Mouse (Mus musculus) liver, embryonic 15.5 days (tissue): ENCODE results near the gene Gm20388. TPM values are rescaled to one million over a fixed set of nuclear protein-coding genes. Genes with fewer than 3 reads are reported as not detected.
"Not testable (repeated sequence)": the region's sequence is repeated elsewhere in the genome, so short reads cannot be mapped to it uniquely, and the experiment has no call there.

Experiments used
- ATAC-seq: fragments of 200-750 bp; cut with Nextera tagmentation; 2 replicates; pipeline ENCODE4 v1.8.0; 2017; ENCODE audit warnings: moderate number of reproducible peaks, mild to moderate bottlenecking, moderate library complexity; ENCODE audit not compliant: insufficient read depth
- H3K27ac ChIP-seq: fragments of 300-500 bp; sonication (generic); replicated peaks from 2 replicates; pipeline ENCODE4 v1.5.1; 2015; ENCODE audit warnings: mild to moderate bottlenecking, inconsistent platforms
- H3K27me3 ChIP-seq: fragments of 300-500 bp; sonication (generic); 2 replicates; pipeline ENCODE4 v1.6.1; 2015; ENCODE audit warnings: mild to moderate bottlenecking, inconsistent platforms
- H3K36me3 ChIP-seq: fragments of 300-500 bp; sonication (generic); replicated peaks from 2 replicates; pipeline ENCODE4 v1.6.1; 2015; ENCODE audit warnings: moderate library complexity, mild to moderate bottlenecking, inconsistent platforms
- H3K4me1 ChIP-seq: fragments of 300-500 bp; sonication (generic); replicated peaks from 2 replicates; pipeline ENCODE4 v1.6.1; 2015; ENCODE audit warnings: inconsistent platforms
- H3K4me2 ChIP-seq: fragments of 300-500 bp; sonication (generic); 2 replicates; pipeline ENCODE4 v1.6.1; 2015; ENCODE audit warnings: moderate library complexity, mild to moderate bottlenecking, inconsistent platforms
- H3K4me3 ChIP-seq: fragments of 300-500 bp; sonication (generic); replicated peaks from 2 replicates; pipeline ENCODE4 v1.5.1; 2015; ENCODE audit warnings: mild to moderate bottlenecking, inconsistent platforms
- H3K9ac ChIP-seq: fragments of 300-500 bp; sonication (generic); 2 replicates; pipeline ENCODE4 v1.6.1; 2015; ENCODE audit warnings: moderate library complexity, mild to moderate bottlenecking, inconsistent platforms
- H3K9me3 ChIP-seq: fragments of 300-500 bp; sonication (generic); replicated peaks from 2 replicates; pipeline ENCODE4 v1.6.1; 2016; ENCODE audit warnings: inconsistent platforms
- WGBS: fragments of 180-500 bp; shearing (Covaris S2); methylation state at CpG from one replicate; pipeline ENCODE4 v1.1.7; 2015; ENCODE audit warnings: mixed read lengths; ENCODE audit not compliant: insufficient replicate concordance; 5-methylcytosine and 5-hydroxymethylcytosine counted together
- polyA plus RNA-seq: library from polyadenylated mRNA; unstranded; fragments of >200 nt; fragmentation: Nextera tagmentation; extraction: Ambion mirVana; gene quantifications from 2 replicates; pipeline ENCODE4 v1.2.1, GENCODE M21; 2015

The Gm20388 gene
- polyA plus RNA-seq, 1 experiment from 2014 or later, result not detected

DNA sequence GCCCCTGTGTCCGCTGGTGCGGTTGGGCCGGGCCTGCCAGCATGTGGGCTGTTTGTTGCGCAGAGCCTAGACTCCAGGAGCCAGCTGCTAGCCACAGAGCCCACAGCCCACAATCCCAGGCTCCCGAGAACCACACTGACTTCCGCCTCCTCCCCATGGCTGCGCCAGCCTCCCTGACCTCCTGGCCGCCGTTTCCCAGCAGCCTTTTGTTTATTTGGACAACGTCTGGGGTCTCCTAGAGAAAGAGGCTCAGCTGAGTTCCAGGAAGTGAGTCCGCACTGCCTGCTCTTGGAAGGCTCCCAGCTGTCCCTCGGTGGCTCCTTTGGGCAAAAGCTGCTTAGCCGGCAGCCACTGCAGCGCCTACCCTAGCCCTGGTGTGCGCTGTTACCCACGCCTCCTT is 1754.7 kb downstream of the Gm20388 start:
- Histone ChIP-seq H3K4me1 (no peaks in the 10 kb centered on the region), H3K9me3 (no peaks in the 10 kb centered on the region), H3K27ac (no peak overlapping the region), H3K9ac (no peak overlapping the region), H3K4me2 (peak overlapping the region; percentile 47), H3K27me3 (peaks cover 34% of the 10 kb centered on the region; the same call in 1 of the 2 replicates), H3K36me3 (no peaks in the 10 kb centered on the region), H3K4me3 (peak overlapping the region; percentile 15; the same call in 1 of the 2 replicates)
- peak; percentile 25; the same call in 1 of the 2 replicates for ATAC-seq
- WGBS, result 2% methylated on average over 16 of the region's 16 CpGs

DNA sequence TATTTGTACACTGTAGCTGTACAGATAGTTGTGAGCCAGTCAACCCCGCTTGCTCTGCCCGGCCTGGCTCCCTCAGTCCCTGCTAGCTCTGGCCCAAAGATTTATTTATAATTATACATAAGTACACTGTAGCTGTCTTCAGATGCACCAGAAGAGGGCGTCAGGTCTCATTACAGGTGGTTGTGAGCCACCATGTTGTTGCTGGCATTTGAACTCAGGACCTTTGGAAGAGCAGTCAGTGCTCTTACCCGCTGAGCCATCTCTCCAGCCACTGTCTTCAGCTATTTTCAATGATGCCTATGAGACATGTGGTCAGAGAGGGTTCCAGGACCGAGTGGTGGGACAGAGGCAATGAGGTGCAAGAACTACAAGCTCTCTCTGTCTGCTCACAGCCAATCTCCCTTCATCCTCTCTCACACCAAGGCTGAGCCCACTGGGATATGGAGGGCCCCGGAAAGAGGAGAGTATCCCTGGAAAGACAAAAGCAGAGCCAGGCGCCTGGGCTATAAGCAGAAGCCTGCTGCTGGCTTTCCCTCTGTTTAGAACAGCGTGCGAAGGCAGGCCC is 1757.4 kb downstream of the Gm20388 start:
- not testable (repeated sequence) for H3K27ac ChIP-seq, ATAC-seq
- WGBS, result 53% methylated on average over 9 of the region's 9 CpGs

DNA sequence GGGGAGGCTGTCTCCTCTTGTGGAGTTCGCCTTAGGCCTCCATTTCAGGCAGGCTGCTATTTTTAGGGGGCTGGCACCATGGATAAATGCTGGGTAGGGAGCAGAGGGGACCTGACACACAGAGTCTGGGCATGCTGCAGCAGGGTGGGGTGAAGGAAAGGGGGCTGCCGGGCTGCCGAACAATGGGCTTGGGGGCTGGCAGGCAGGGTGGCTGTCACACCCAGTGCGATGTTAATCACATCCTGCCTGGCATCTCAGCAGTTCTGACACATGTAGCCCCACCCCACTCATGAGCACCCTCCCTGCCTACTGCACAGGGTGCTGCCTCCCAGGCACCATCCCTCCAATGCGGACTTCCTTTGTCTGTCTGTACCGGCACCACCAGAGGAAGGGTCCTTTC is 1757.9 kb downstream of the Gm20388 start:
- Histone ChIP-seq H3K27me3 (peaks cover 39% of the 10 kb centered on the region), H3K4me2 (no peak overlapping the region), H3K36me3 (no peaks in the 10 kb centered on the region), H3K9me3 (no peaks in the 10 kb centered on the region), H3K27ac (no peak overlapping the region), H3K9ac (no peak overlapping the region), H3K4me1 (no peaks in the 10 kb centered on the region), H3K4me3 (no peak overlapping the region)
- WGBS, result 18% methylated on average over 6 of the region's 6 CpGs
- ATAC-seq, result no peak

More for the DNA sequence above, 1757.4 kb downstream of the Gm20388 start:
- H3K27me3 ChIP-seq, result peaks cover 39% of the 10 kb centered on the region
- H3K4me2 ChIP-seq, H3K36me3 ChIP-seq, H3K4me3 ChIP-seq, H3K9me3 ChIP-seq, H3K9ac ChIP-seq, H3K4me1 ChIP-seq: not testable (repeated sequence)

DNA sequence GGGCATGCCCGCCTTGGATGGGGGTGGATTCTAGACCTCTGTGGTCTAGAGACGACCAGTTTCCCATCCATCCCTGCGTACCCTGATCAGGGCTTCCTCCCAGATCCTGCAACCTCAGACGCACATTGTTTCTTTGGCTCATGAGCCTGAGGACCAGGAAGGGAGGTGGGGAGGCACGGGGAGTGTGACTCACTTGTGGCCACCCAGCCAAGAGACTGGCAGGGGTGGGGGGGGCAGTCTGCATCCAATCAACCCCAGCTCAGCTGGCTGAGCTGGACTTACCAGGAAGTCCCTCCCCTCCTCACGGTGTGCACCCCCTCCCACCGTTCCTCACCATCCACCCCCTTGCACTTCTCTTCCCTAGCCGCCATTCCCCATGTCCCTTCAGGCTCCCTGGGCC is 1758.6 kb downstream of the Gm20388 start:
- Histone ChIP-seq H3K27ac (no peak overlapping the region), H3K36me3 (no peaks in the 10 kb centered on the region), H3K4me2 (no peak overlapping the region), H3K4me3 (no peak overlapping the region), H3K4me1 (no peaks in the 10 kb centered on the region), H3K9me3 (no peaks in the 10 kb centered on the region), H3K9ac (no peak overlapping the region), H3K27me3 (peaks cover 37% of the 10 kb centered on the region)
- WGBS, result 9% methylated on average over 8 of the region's 8 CpGs
- ATAC-seq, result no peak

DNA sequence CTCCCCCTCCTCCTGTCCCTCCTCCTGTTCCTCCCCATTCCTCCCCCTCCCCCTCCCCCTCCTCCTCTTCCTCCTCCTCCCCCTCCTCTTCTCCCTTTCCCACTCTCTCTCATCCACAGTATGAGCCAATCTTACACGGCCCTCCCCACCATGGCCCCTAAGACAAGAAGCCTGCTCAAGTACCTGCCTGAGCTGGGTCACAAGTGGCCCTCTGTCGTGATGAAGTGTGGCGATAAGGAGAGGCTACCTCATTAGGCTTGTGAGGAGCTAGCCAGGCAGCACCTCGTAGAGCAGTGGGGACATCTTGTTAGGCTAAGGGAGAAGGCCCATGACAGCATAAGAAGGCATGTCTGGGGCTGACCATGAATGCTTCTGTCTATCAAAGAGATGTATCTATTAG is 1762.5 kb downstream of the Gm20388 start:
- no peak for ATAC-seq
- Histone ChIP-seq H3K27me3 (peaks cover 22% of the 10 kb centered on the region), H3K9ac (no peak overlapping the region), H3K36me3 (no peaks in the 10 kb centered on the region), H3K4me3 (no peak overlapping the region), H3K4me2 (no peak overlapping the region), H3K9me3 (no peaks in the 10 kb centered on the region), H3K4me1 (no peaks in the 10 kb centered on the region), H3K27ac (no peak overlapping the region)
- 27% methylated on average over 4 of the region's 4 CpGs for WGBS

DNA sequence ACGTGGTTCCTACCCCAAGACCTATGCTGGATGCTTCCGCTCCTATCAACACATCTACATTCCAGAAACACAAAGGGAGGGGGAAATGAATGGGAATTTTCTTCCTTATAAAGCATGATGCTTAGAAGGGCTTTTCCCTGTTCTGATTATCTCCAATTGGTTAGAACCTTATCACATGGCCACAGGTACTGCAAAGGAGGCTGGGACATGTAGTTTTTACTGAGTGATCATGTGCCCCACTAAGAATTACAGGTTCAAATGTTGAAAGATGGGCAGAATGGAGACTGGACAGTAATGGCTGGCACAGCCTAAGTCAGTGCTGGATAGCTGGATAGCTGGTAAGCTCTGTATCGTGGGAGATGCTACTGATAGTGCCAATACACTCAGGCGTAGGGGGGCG is 1763.3 kb downstream of the Gm20388 start:
- no peak for ATAC-seq
- no peaks in the 10 kb centered on the region for H3K4me1 ChIP-seq
- H3K9ac ChIP-seq, result no peak overlapping the region
- H3K4me3 ChIP-seq, result no peak overlapping the region
- 50% methylated on average over 5 of the region's 5 CpGs for WGBS
- peaks cover 14% of the 10 kb centered on the region for H3K27me3 ChIP-seq
- no peaks in the 10 kb centered on the region for H3K36me3 ChIP-seq
- no peak overlapping the region for H3K4me2 ChIP-seq
- no peak overlapping the region for H3K27ac ChIP-seq
- H3K9me3 ChIP-seq, result no peaks in the 10 kb centered on the region

DNA sequence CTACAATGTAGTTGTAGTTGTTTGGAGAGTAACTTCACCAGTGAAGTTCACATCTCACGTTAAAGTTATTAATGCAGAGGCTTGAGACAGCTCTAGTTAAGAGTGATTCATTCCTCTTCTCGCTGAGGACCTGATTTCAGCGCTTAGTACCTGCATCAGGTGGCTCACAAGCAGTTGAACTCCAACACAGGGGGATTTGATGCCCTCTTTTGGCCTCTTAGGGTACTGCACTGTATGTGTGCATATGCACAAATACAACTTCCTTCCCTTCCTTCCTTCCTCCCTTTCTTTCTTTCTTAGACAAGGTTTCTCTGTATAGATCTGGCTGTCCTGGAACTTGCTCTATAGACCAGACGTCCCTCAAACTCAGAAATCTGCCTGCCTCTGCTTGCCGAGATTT is 1763.9 kb downstream of the Gm20388 start:
- no peaks in the 10 kb centered on the region for H3K36me3 ChIP-seq
- no peak overlapping the region for H3K4me3 ChIP-seq
- H3K4me2 ChIP-seq, result no peak overlapping the region
- H3K27me3 ChIP-seq, result peaks cover 8% of the 10 kb centered on the region; the same call in 1 of the 2 replicates
- ATAC-seq, result no peak
- no peaks in the 10 kb centered on the region for H3K4me1 ChIP-seq
- WGBS, result 35% methylated on average over 5 of the region's 5 CpGs
- H3K27ac ChIP-seq, result no peak overlapping the region
- H3K9ac ChIP-seq, result no peak overlapping the region
- no peaks in the 10 kb centered on the region for H3K9me3 ChIP-seq

DNA sequence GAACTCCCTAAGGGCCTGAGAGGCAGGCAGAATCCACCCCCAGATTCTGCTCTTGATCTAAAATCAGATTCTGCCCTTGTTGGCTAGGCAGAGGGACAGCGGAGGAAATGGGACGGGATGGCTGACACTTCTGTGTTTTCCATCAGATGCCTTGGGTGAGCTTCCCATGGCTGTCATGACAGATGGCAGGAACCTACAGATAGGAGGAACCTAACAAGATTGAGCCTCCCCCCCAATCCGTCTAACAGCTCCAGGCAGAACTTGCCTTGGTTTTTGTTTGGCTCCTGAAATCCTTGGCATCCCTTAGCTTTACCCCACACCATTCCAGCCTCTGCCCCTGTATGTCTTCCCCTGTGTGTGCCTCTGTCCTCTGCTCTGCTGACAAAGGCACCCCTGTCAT is 1764.5 kb downstream of the Gm20388 start:
- Histone ChIP-seq H3K4me2 (no peak overlapping the region), H3K4me1 (no peaks in the 10 kb centered on the region), H3K4me3 (no peak overlapping the region), H3K27me3 (peaks cover 6% of the 10 kb centered on the region; the same call in 1 of the 2 replicates), H3K9ac (no peak overlapping the region), H3K27ac (no peak overlapping the region), H3K36me3 (no peaks in the 10 kb centered on the region), H3K9me3 (no peaks in the 10 kb centered on the region)
- 55% methylated on average over 3 of the region's 3 CpGs for WGBS
- ATAC-seq, result no peak

DNA sequence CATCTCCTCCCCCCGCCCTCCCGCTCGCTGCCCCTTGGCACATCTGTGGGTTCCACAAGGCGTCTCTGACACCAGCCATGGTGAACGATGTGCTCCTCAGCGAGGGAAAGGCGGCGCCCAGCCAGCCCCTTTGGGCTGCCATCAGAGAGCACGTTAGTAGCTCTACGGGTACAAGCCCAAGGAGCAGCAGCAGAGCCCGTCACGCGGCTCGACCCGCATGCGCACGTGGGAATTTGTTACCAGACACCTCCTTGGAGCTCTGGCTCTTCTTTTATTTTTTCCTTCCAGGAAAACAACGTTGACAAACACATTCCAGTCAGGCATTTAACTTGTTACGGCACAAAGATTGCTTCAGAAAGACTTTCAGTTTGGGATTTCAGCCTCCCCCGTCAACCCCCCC is 1765.1 kb downstream of the Gm20388 start:
- no peak overlapping the region for H3K4me3 ChIP-seq
- H3K27me3 ChIP-seq, result peaks cover 6% of the 10 kb centered on the region; the same call in 1 of the 2 replicates
- no peak overlapping the region for H3K4me2 ChIP-seq
- H3K36me3 ChIP-seq, result no peaks in the 10 kb centered on the region
- H3K4me1 ChIP-seq, result no peaks in the 10 kb centered on the region
- WGBS, result 48% methylated on average over 20 of the region's 20 CpGs
- no peak for ATAC-seq
- H3K9me3 ChIP-seq, result no peaks in the 10 kb centered on the region
- H3K9ac ChIP-seq, result no peak overlapping the region
- no peak overlapping the region for H3K27ac ChIP-seq

DNA sequence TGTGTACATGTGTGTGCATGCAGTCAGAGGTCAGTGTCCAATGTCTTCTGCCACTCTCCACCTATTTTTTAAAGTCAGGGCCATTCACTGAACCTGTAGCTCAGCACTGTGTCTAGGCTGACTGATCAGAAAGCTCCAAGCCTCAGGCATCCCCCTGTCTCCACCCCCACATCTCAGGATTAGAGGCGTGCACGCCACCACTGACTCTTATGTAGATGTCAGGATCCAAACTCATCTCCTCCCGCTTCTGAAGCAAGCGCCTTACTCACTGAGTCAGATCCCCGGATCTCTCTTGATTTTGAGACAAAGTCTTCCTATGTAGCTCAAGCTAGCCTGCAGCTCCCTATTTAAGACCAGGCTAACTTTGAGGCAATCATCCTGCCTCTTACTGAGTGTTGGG is 1768.1 kb downstream of the Gm20388 start:
- 61% methylated on average over 5 of the region's 5 CpGs for WGBS
- H3K27me3 ChIP-seq, result no peaks in the 10 kb centered on the region
- no peaks in the 10 kb centered on the region for H3K36me3 ChIP-seq
- no peak for ATAC-seq
- H3K9ac ChIP-seq, result no peak overlapping the region
- no peaks in the 10 kb centered on the region for H3K9me3 ChIP-seq
- H3K27ac ChIP-seq, result no peak overlapping the region
- no peak overlapping the region for H3K4me3 ChIP-seq
- no peaks in the 10 kb centered on the region for H3K4me1 ChIP-seq
- no peak overlapping the region for H3K4me2 ChIP-seq

DNA sequence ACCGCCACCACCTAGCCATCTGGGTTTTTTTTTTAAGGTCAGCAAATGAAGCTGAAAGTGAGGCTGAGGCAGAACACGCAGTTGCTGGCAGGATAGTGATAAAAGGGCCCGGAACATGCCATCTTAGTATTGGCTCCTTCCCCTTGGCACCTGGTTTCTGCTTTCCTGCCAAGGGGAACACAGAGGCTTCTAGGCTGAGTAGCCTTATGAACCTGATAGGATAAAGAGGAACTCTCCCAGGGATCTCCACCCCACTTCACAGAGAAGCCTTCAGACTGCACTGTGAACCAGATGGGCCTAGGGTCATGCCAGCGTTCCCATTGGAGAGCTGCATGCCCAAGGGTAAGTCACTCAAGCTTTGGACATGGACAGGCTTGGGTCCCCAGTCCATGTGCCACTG is 1770.3 kb downstream of the Gm20388 start:
- Histone ChIP-seq H3K27ac (no peak overlapping the region), H3K4me2 (no peak overlapping the region), H3K9me3 (no peaks in the 10 kb centered on the region), H3K36me3 (no peaks in the 10 kb centered on the region), H3K4me3 (no peak overlapping the region), H3K9ac (no peak overlapping the region), H3K27me3 (no peaks in the 10 kb centered on the region), H3K4me1 (no peaks in the 10 kb centered on the region)
- ATAC-seq, result no peak
- WGBS, result 64% methylated on average over 4 of the region's 4 CpGs

DNA sequence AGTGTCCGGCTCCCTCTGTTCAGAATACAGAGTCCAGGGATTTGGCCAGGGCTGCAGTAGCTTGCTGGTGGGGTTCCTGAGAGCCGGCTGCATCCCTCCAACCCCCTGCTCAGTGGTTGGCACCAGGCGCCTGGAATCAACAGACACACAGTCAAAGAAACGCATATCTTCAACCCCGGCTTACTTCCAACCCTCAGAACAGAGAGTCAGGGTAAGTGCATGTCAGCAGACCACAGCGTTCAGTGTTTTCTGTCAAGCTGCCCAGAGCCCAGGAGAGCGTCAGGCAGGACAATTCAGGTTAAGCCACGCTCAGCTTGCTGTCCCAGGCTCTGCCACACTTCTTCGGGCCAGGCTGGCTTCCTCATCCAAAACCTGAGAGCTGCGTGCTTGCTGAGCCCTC is 1770.8 kb downstream of the Gm20388 start:
- H3K9me3 ChIP-seq, result no peaks in the 10 kb centered on the region
- no peak for ATAC-seq
- H3K4me2 ChIP-seq, result no peak overlapping the region
- no peak overlapping the region for H3K4me3 ChIP-seq
- no peaks in the 10 kb centered on the region for H3K36me3 ChIP-seq
- H3K27me3 ChIP-seq, result no peaks in the 10 kb centered on the region
- no peaks in the 10 kb centered on the region for H3K4me1 ChIP-seq
- H3K9ac ChIP-seq, result no peak overlapping the region
- H3K27ac ChIP-seq, result no peak overlapping the region
- WGBS, result 51% methylated on average over 10 of the region's 10 CpGs
